20 mouse cellular contexts compared by ENCODE assay signal in the genomic region with DNA sequence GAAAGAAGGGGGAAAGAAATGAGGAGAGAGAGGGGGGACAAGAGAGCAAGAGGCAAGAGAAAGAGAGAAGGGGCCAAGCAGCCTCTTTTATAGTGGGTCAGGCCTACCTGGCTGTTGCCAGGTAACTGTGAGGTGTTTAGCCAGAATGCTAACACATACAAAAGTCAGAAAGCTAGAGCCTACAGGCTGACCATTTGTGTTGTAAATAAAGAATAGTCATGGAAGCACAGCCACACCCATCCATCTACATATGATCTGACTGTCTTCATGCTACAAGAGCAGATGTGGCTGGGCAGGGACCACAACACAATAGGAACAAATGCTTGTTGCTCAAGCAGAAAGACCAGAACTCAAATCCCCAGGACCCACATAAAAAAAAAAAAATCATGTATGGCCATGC. TPM values are rescaled to one million over a fixed set of nuclear protein-coding genes. Genes with fewer than 3 reads are reported as not detected.
A peak's percentile ranks its signal among the peaks of the same experiment; 100 is the strongest.
DNase-seq lines count a peak whose midpoint lies in the region; TF ChIP-seq lines count a peak whose summit lies in the region.
"Had no signal": no experiment of that assay in that cellular context is flagged by ENCODE, and none has a peak within 500 bp of the region (broad histone marks: within the 10 kb centered on the region; RNA-seq: fewer than 3 reads in every experiment).

No protein-coding gene starts in this region.

- peak; percentile 45 for DNase-seq in ES-CJ7 (ENCODE audit: low read depth, low spot score)
- DNase-seq in R1 (ENCODE audit: low read depth, low spot score), result peak; percentile 78
- no peak for DNase-seq in MN1 (ENCODE audit: low spot score)
- DNase-seq in left cerebral cortex, adult 9 months (ENCODE audit: low spot score in 2 of 2), result no peak
- no peak for DNase-seq in cerebellum, adult 11 months
- DNase-seq: adrenal gland, adult 2 months; adrenal gland, postnatal 10 days; adrenal gland, postnatal 25 days; cerebellum, adult 11-12 months; cerebellum, adult 2 months; cerebellum, adult 9-10 months; cerebellum, postnatal 10 days; cerebellum, postnatal 25 days; forebrain, postnatal 0 days had no signal

- H3K4me1 ChIP-seq in bone marrow macrophage, adult 2 months (ENCODE audit: control insufficient read depth, insufficient read depth, low read length), result peaks cover 38% of the 10 kb centered on the region
- H3K4me1 ChIP-seq: forebrain, embryonic 15.5 days had no signal

- no peak overlapping the region for H3K4me3 ChIP-seq in bone marrow macrophage, adult 2 months (ENCODE audit: insufficient read depth, low read length)
- H3K4me3 ChIP-seq: embryonic facial prominence, embryonic 10.5 days; embryonic facial prominence, embryonic 12.5 days; forebrain, embryonic 13.5 days; forebrain, embryonic 15.5 days had no signal

- peak overlapping the region; percentile 90 for H3K27ac ChIP-seq in bone marrow macrophage, adult 2 months (ENCODE audit: insufficient read depth, low read depth, low read length)
- H3K27ac ChIP-seq: embryonic facial prominence, embryonic 10.5 days; embryonic facial prominence, embryonic 12.5 days; forebrain, embryonic 13.5 days; forebrain, embryonic 15.5 days had no signal

- TF ChIP-seq CTCF in bone marrow macrophage, adult 2 months (IDR thresholded peaks at IDR 0.05; ENCODE audit: low read depth, low read length), result no peak

- no peak for TF ChIP-seq POLR2A in bone marrow macrophage, adult 2 months (IDR thresholded peaks at IDR 0.05; ENCODE audit: borderline replicate concordance, low read depth, low read length)

RNA-seq across cellular contexts. Expression of a gene that starts 11.9 kb away (rescaled TPM):
- 16.9 and 26.0 TPM in 2 replicates for polyA plus RNA-seq in bone marrow macrophage, adult 2 months (2012; ENCODE audit: insufficient read depth, insufficient read length, missing spikeins)
- polyA plus RNA-seq: G1E had no signal

RNA-seq across cellular contexts. Expression of a gene that starts 40.1 kb away (rescaled TPM):
- 97.2 and 103 TPM in 2 replicates for polyA plus RNA-seq in bone marrow macrophage, adult 2 months (2012; ENCODE audit: insufficient read depth, insufficient read length, missing spikeins)
- polyA plus RNA-seq: G1E had no signal

Comparison
In these comparisons a context has a peak if more than half of its experiments do, and no peak if none do; other contexts are left out.
1. DNase-seq: peak in ES-CJ7 (single experiment) and R1 (single experiment); none in MN1 (single experiment), left cerebral cortex, adult 9 months (0 of 2) and cerebellum, adult 11 months (single experiment).